Mouse (Mus musculus) urinary bladder, adult 18-20 months (tissue): Measurements from ENCODE around the gene Stk24.
A peak's percentile ranks its signal among the peaks of the same experiment; 100 is the strongest.

ENCODE experiments used
- DNase-seq, 2 experiments: peaks; one replicate each; pipeline ENCODE4 v3.0.0; 2022; ENCODE audit warnings: low spot score in 2 of 2, mixed read lengths in 2 of 2

Gene Stk24

GRCm38 (mm10) chr14:121314934-121315333 lies 64.9 kb downstream of the Stk24 start:
- DNase-seq = no peak

GRCm38 (mm10) chr14:121313283-121313682 lies 66.5 kb downstream of the Stk24 start:
- no peak for DNase-seq

- no peak for DNase-seq
These were observed 68.7 kb downstream of the Stk24 start for GRCm38 (mm10) chr14:121311083-121311482.

GRCm38 (mm10) chr14:121310325-121311080 lies 69.3 kb downstream of the Stk24 start:
- no peak for DNase-seq

GRCm38 (mm10) chr14:121309909-121310308 lies 69.9 kb downstream of the Stk24 start:
- DNase-seq = no peak

- no peak for DNase-seq
These were observed 74.3 kb downstream of the Stk24 start for GRCm38 (mm10) chr14:121305316-121306064.

- no peak for DNase-seq
These were observed 75.3 kb downstream of the Stk24 start for GRCm38 (mm10) chr14:121304523-121304922.

- no peak for DNase-seq
These were observed 80.7 kb downstream of the Stk24 start for GRCm38 (mm10) chr14:121299093-121299492.

- DNase-seq = no peak
These were observed 81.3 kb downstream of the Stk24 start for GRCm38 (mm10) chr14:121298537-121298936.

- no peak for DNase-seq
These were observed 82.7 kb downstream of the Stk24 start for GRCm38 (mm10) chr14:121297103-121297502.

- no peak for DNase-seq
These were observed 85.3 kb downstream of the Stk24 start for GRCm38 (mm10) chr14:121294484-121294883.

GRCm38 (mm10) chr14:121292391-121292790 lies 87.4 kb downstream of the Stk24 start:
- DNase-seq = no peak

- no peak for DNase-seq
These were observed 87.9 kb downstream of the Stk24 start for GRCm38 (mm10) chr14:121291881-121292280.

GRCm38 (mm10) chr14:121285379-121286120 lies 94.3 kb downstream of the Stk24 start:
- DNase-seq = no peak

- DNase-seq = no peak
These were observed 98.5 kb downstream of the Stk24 start for GRCm38 (mm10) chr14:121281336-121281710.

GRCm38 (mm10) chr14:121280601-121281335 lies 99.0 kb downstream of the Stk24 start:
- DNase-seq = peak in 1 of 2 experiments; percentile 20

- peak; percentile 64 to 69 for DNase-seq
These were observed 100.7 kb downstream of the Stk24 start for GRCm38 (mm10) chr14:121279106-121279505.

- no peak for DNase-seq
These were observed 103.8 kb downstream of the Stk24 start for GRCm38 (mm10) chr14:121276016-121276415.

- DNase-seq = no peak
These were observed 104.8 kb downstream of the Stk24 start for GRCm38 (mm10) chr14:121274985-121275384.

GRCm38 (mm10) chr14:121270490-121270889 lies 109.3 kb downstream of the Stk24 start:
- DNase-seq = no peak

- no peak for DNase-seq
These were observed 112.0 kb downstream of the Stk24 start for GRCm38 (mm10) chr14:121267801-121268200.

GRCm38 (mm10) chr14:121264453-121264852 lies 115.4 kb downstream of the Stk24 start:
- no peak for DNase-seq
